ENCODE assay signal across 15 mouse cellular contexts in genomic region chr3:135602731-135603130, GRCm38 (mm10).
DNase-seq lines count a peak whose midpoint lies in the region; ATAC-seq and TF ChIP-seq lines count a peak whose summit lies in the region.
"Had no signal": no experiment of that assay in that cellular context is flagged by ENCODE, and none has a peak within 500 bp of the region (broad histone marks: within the 10 kb centered on the region; RNA-seq: fewer than 3 reads in every experiment).

No protein-coding gene starts in this region.

- TF ChIP-seq POLR2A in heart, adult 2 months (IDR thresholded peaks at IDR 0.05; ENCODE audit: insufficient read depth, low read depth, low read length), result no peak

- peak overlapping the region; percentile 54 for H3K27ac ChIP-seq in heart, adult 2 months
- peak overlapping the region; percentile 77 for H3K27ac ChIP-seq in left cerebral cortex, adult 2 months
- 0 out of 2 replicates have a peak overlapping the region, but pooled peaks have one; percentile 3 for H3K27ac ChIP-seq in liver, postnatal 0 days (ENCODE audit: low read depth)
- H3K27ac ChIP-seq in embryonic facial prominence, embryonic 10.5 days (replicated peaks), result no peak overlapping the region
- H3K27ac ChIP-seq: forebrain, embryonic 15.5 days; hindbrain, embryonic 10.5 days; intestine, embryonic 15.5 days; kidney, postnatal 0 days; neural tube, embryonic 15.5 days had no signal

- no peaks in the 10 kb centered on the region for H3K79me2 ChIP-seq in heart, adult 2 months (replicated peaks; ENCODE audit: control insufficient read depth, insufficient read depth, low read length)

- WGBS in heart, adult 2 months, result 62% methylated on average over 10 of the region's 10 CpGs
- 45% methylated on average over 10 of the region's 10 CpGs for WGBS in liver, postnatal 0 days (ENCODE audit: insufficient replicate concordance)
- 83% methylated on average over 10 of the region's 10 CpGs for WGBS in embryonic facial prominence, embryonic 10.5 days

- peaks cover 32% of the 10 kb centered on the region for H3K36me3 ChIP-seq in heart, adult 2 months (ENCODE audit: control insufficient read depth, insufficient read depth, low read length)
- peaks cover 58% of the 10 kb centered on the region for H3K36me3 ChIP-seq in liver, postnatal 0 days (replicated peaks; ENCODE audit: insufficient read depth, low read length)
- peaks cover 63% of the 10 kb centered on the region for H3K36me3 ChIP-seq in embryonic facial prominence, embryonic 10.5 days (replicated peaks)

- H3K4me2 ChIP-seq in liver, postnatal 0 days (ENCODE audit: low read depth, low read length), result no peak overlapping the region
- H3K4me2 ChIP-seq: forebrain, embryonic 15.5 days; intestine, embryonic 15.5 days; neural tube, embryonic 15.5 days had no signal

- no peak for TF ChIP-seq EP300 in heart, adult 2 months (IDR thresholded peaks at IDR 0.05; ENCODE audit: insufficient read depth, low read depth, low read length)
- no peak for TF ChIP-seq EP300 in liver, postnatal 0 days (IDR thresholded peaks at IDR 0.05; ENCODE audit: low read depth)

- peaks cover 11% of the 10 kb centered on the region for H3K4me1 ChIP-seq in heart, adult 2 months (ENCODE audit: control insufficient read depth, insufficient read depth, low read length)
- H3K4me1 ChIP-seq in liver, postnatal 0 days (ENCODE audit: insufficient read depth), result peaks cover 13% of the 10 kb centered on the region
- H3K4me1 ChIP-seq in embryonic facial prominence, embryonic 10.5 days, result no peaks in the 10 kb centered on the region
- H3K4me1 ChIP-seq: forebrain, embryonic 15.5 days; hindbrain, embryonic 10.5 days; neural tube, embryonic 15.5 days had no signal

- no peak overlapping the region for H3K9ac ChIP-seq in heart, adult 2 months (ENCODE audit: low read depth, low read length)
- H3K9ac ChIP-seq in liver, postnatal 0 days (replicated peaks), result no peak overlapping the region
- H3K9ac ChIP-seq: forebrain, embryonic 15.5 days; intestine, embryonic 15.5 days; neural tube, embryonic 15.5 days had no signal

- intact Hi-C loops in heart, adult 2 months (cut with DNase I), result no loop called here
- intact Hi-C loops in heart, postnatal 14 days (cut with DNase I), result loop anchor here (5.0 kb wide), 1 partner anchor 110 kb away; no protein-coding TSS in a partner anchor
- intact Hi-C loops in left cerebral cortex, adult 2 months (cut with DNase I), result no loop called here
- intact Hi-C loops in left cerebral cortex, postnatal 4 days (cut with DNase I), result no loop called here

- H3K27me3 ChIP-seq in heart, adult 2 months (ENCODE audit: control insufficient read depth, insufficient read depth, low read length), result no peaks in the 10 kb centered on the region
- H3K27me3 ChIP-seq in liver, postnatal 0 days (ENCODE audit: insufficient read depth, low read length), result no peaks in the 10 kb centered on the region
- no peaks in the 10 kb centered on the region for H3K27me3 ChIP-seq in embryonic facial prominence, embryonic 10.5 days (replicated peaks; ENCODE audit: low read depth, poor library complexity, severe bottlenecking)
- H3K27me3 ChIP-seq: forebrain, embryonic 15.5 days; intestine, embryonic 15.5 days; neural tube, embryonic 15.5 days had no signal

- H3K4me3 ChIP-seq in heart, adult 2 months, result no peak overlapping the region
- H3K4me3 ChIP-seq in left cerebral cortex, adult 2 months, result no peak overlapping the region
- H3K4me3 ChIP-seq in liver, postnatal 0 days (ENCODE audit: low read depth, low read length), result no peak overlapping the region
- H3K4me3 ChIP-seq in embryonic facial prominence, embryonic 10.5 days, result no peak overlapping the region
- H3K4me3 ChIP-seq: forebrain, embryonic 15.5 days; hindbrain, embryonic 10.5 days; intestine, embryonic 15.5 days; neural tube, embryonic 15.5 days had no signal

- no peaks in the 10 kb centered on the region for H3K9me3 ChIP-seq in liver, postnatal 0 days (ENCODE audit: low read length)
- H3K9me3 ChIP-seq in embryonic facial prominence, embryonic 10.5 days, result no peaks in the 10 kb centered on the region
- H3K9me3 ChIP-seq: forebrain, embryonic 15.5 days; hindbrain, embryonic 10.5 days; intestine, embryonic 15.5 days; neural tube, embryonic 15.5 days had no signal

- no peak for TF ChIP-seq CTCF in heart, adult 2 months (IDR thresholded peaks at IDR 0.05)
- no peak for TF ChIP-seq CTCF in left cerebral cortex, adult 2 months (IDR thresholded peaks at IDR 0.05)
- TF ChIP-seq CTCF in liver, postnatal 0 days (IDR thresholded peaks at IDR 0.05; ENCODE audit: low read depth), result no peak

- no peak; the same call in 1 of the 2 replicates for ATAC-seq in liver, postnatal 0 days
- ATAC-seq: forebrain, embryonic 15.5 days; intestine, embryonic 15.5 days had no signal

- DNase-seq in heart, adult 2 months, result no peak
- DNase-seq in heart, postnatal 14 days, result no peak
- no peak for DNase-seq in left cerebral cortex, adult 2 months (ENCODE audit: extremely low spot score in 1 of 2, low spot score in 2 of 2)
- DNase-seq in left cerebral cortex, postnatal 4 days, result no peak
- peak; percentile 53 for DNase-seq in T-cell, adult 2 months (ENCODE audit: low spot score)
- no peak for DNase-seq in liver, postnatal 0 days
- no peak for DNase-seq in embryonic facial prominence, embryonic 10.5 days (ENCODE audit: low spot score)
- no peak for DNase-seq in cerebellum, adult 18-20 months
- DNase-seq: adrenal gland, postnatal 10 days; cerebellum, adult 9-11 months had no signal
